Mouse (Mus musculus) limb, embryonic 14.5 days (tissue): ENCODE measurements at regions not wholly inside any gene's neighbourhood (a gene's known extent, or its start where the extent isn't known, plus 50 kb on each side); places are given as distances from the start of the nearest gene placed in this dataset.

Experiments used
- ATAC-seq: fragments of 200-750 bp; cut with Nextera tagmentation; 2 replicates; pipeline ENCODE4 v1.8.0; 2017; ENCODE audit warnings: low read depth, moderate number of reproducible peaks, moderate TSS enrichment; ENCODE audit not compliant: low FRiP score
- DNase-seq: peaks from one replicate; pipeline ENCODE4 v3.0.0-alpha.2; 2015; ENCODE audit warnings: low spot score
- H3K27ac ChIP-seq: fragments of 300-500 bp; sonication (generic); replicated peaks from 2 replicates; pipeline ENCODE4 v1.5.1; 2014; ENCODE audit warnings: low read depth, mild to moderate bottlenecking, low read length, moderate library complexity, mixed read lengths
- H3K27me3 ChIP-seq: fragments of 300-500 bp; sonication (generic); 2 replicates; pipeline ENCODE4 v1.6.1; 2014; ENCODE audit warnings: low read length, mixed read lengths; ENCODE audit not compliant: control insufficient read depth, insufficient read depth
- H3K36me3 ChIP-seq: fragments of 300-500 bp; sonication (generic); 2 replicates; pipeline ENCODE4 v1.6.1; 2014; ENCODE audit warnings: mild to moderate bottlenecking, low read length, moderate library complexity, mixed read lengths; ENCODE audit not compliant: control insufficient read depth, insufficient read depth
- H3K4me1 ChIP-seq: fragments of 300-500 bp; sonication (generic); 2 replicates; pipeline ENCODE4 v1.6.1; 2014; ENCODE audit warnings: antibody characterized with exemption, low read length, mixed read lengths; ENCODE audit not compliant: control insufficient read depth, insufficient read depth
- H3K4me2 ChIP-seq: fragments of 300-500 bp; sonication (generic); replicated peaks from 2 replicates; pipeline ENCODE4 v1.6.1; 2014; ENCODE audit warnings: low read depth, mild to moderate bottlenecking, low read length, moderate library complexity; ENCODE audit not compliant: severe bottlenecking
- H3K4me3 ChIP-seq: fragments of 300-500 bp; sonication (generic); replicated peaks from 2 replicates; pipeline ENCODE4 v1.5.1; 2014; ENCODE audit warnings: low read length
- H3K9ac ChIP-seq: fragments of 300-500 bp; sonication (generic); 2 replicates; pipeline ENCODE4 v1.6.1; 2014; ENCODE audit warnings: mild to moderate bottlenecking, low read depth, low read length, moderate library complexity; ENCODE audit not compliant: severe bottlenecking
- H3K9me3 ChIP-seq: fragments of 300-500 bp; sonication (generic); 2 replicates; pipeline ENCODE4 v1.6.1; 2016; ENCODE audit warnings: low read length; ENCODE audit not compliant: control insufficient read depth
- POLR2A ChIP-seq: fragments of 200-500 bp; IDR thresholded peaks from 2 replicates; pipeline ENCODE4 v1.8.0; 2012; ENCODE audit warnings: inconsistent platforms, mild to moderate bottlenecking, moderate library complexity, borderline replicate concordance; ENCODE audit not compliant: insufficient read depth, insufficient read length; ENCODE audit errors: extremely low read depth
- WGBS: fragments of 180-500 bp; shearing (Covaris S2); extraction: QIAGEN DNeasy Blood & Tissue Kit; methylation state at CpG from one replicate; pipeline ENCODE4 v1.1.7; 2014; 5-methylcytosine and 5-hydroxymethylcytosine counted together

DNA sequence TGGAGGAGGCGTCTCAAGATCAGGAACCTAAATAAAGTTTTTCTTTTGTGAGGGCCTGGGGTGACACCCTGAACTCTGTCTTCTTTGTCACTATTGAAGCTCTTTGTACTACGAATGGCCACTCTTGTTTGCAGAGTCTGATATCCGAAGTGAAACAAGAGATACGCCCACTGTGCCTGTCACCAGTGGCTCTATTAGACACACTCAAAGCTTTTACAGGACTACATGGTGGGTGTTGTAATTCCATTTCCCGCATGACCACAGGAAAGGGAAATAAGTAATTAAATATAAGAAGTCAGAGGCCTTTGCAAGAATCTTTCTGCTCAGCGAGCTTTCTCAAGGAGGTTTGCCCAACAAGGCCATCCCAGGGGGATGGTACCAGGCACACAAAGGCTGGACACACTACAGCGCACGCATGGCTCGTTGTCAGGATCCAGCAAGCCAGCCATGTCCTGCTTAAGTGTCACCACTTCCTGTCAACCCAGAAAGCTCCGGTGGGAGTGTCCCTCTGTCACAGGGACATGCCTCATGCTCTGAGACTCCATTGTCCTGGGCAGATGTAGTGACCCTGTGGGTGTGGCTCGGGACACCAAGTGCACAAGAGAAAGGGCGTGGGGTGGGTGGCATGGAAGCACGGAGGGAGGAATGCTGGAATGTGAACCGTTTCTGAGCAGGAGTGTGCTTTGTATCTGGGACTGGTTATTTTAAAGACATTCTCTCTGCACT, 434.0 kb downstream of the Irx1 start:
- Histone ChIP-seq H3K36me3 (no peaks in the 10 kb centered on the region), H3K9me3 (no peaks in the 10 kb centered on the region), H3K4me1 (no peaks in the 10 kb centered on the region), H3K4me3 (no peak overlapping the region), H3K27me3 (no peaks in the 10 kb centered on the region), H3K27ac (no peak overlapping the region), H3K9ac (no peak overlapping the region), H3K4me2 (no peak overlapping the region)
- DNase-seq (no peak), ATAC-seq (no peak)
- WGBS: 63% methylated on average over 14 of the region's 14 CpGs
- no peak for TF ChIP-seq POLR2A

DNA sequence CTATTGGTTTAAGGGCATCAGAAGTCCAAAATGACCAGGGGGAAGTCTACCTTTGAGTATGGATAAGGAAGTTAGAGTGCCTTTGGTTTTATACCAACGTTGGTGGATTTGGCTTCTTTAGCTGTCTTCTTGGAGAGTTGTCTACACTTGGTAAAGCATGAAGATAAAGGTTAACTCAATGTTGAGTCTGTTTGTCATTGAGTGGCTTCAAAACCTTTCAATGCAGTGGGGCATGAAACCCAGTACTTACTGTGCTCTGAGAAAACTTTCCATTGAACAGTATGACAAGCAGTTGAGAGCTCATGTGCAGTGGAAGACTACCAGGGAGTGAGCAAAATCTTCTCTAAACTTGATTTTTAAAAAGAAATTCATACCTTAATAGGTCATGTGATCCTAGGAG, 445.7 kb downstream of the Irx1 start:
- TF ChIP-seq POLR2A: no peak
- H3K4me2 ChIP-seq: no peak overlapping the region
- H3K9ac ChIP-seq: no peak overlapping the region
- no peak overlapping the region for H3K27ac ChIP-seq
- no peak overlapping the region for H3K4me3 ChIP-seq
- no peak for ATAC-seq
- DNase-seq: no peak
- H3K27me3 ChIP-seq: no peaks in the 10 kb centered on the region
- no peaks in the 10 kb centered on the region for H3K9me3 ChIP-seq
- H3K4me1 ChIP-seq: no peaks in the 10 kb centered on the region
- H3K36me3 ChIP-seq: no peaks in the 10 kb centered on the region
- WGBS: 89% methylated on average over 1 of the region's 1 CpGs

DNA sequence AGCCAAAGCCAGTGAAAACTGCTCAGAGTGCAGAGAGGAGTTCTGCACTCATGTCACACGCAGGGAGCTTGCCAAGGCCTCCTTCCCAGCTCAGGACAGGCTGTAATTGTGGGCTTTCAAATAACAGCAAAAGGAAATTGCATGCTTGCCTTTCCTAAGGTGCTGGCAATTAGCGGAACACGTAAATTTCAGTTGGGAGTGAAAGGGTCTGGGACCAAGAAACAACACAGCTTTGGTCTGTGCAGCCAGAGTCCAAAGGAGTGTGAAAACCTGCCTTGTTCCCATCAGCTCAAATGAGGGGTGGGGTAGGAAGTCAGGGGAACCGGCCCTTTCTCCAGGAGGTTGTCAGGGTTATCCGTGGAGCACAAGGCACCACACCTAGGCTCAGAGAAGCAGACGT, 450.3 kb downstream of the Irx1 start:
- Histone ChIP-seq H3K27ac (0 out of 2 replicates have a peak overlapping the region, but pooled peaks have one; percentile 21), H3K27me3 (no peaks in the 10 kb centered on the region), H3K4me3 (no peak overlapping the region), H3K9me3 (no peaks in the 10 kb centered on the region), H3K36me3 (no peaks in the 10 kb centered on the region), H3K4me2 (no peak overlapping the region), H3K9ac (no peak overlapping the region), H3K4me1 (no peaks in the 10 kb centered on the region)
- WGBS: 27% methylated on average over 6 of the region's 6 CpGs
- ATAC-seq: peak; percentile 63
- peak; percentile 29 for DNase-seq
- no peak for TF ChIP-seq POLR2A

DNA sequence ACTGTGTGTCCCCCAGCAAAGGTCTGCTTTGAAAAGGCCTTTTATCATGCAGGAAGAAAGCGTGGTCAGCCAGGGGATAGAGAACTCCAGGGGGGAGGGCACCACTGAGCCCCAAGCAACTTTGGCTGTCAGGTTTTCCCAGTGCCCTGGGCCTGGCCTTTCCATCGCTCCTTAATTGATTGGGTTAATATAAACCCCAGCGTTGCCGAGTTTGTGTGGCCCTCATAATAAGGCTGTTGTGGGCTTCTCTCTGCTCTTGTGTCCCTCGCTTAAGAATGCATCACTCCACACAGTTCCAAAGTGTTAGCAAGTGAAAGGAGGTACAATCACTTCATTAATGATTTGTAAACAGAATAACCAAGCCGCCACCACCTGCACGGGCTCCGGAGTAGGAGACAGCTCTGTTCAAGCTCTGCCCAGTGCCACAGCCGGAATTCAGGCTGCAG, 455.5 kb downstream of the Irx1 start:
- Histone ChIP-seq H3K4me3 (no peak overlapping the region), H3K4me1 (peaks cover 7% of the 10 kb centered on the region), H3K4me2 (peak overlapping the region; percentile 11; the same call in 1 of the 2 replicates), H3K36me3 (no peaks in the 10 kb centered on the region), H3K27me3 (no peaks in the 10 kb centered on the region), H3K9me3 (no peaks in the 10 kb centered on the region), H3K9ac (no peak overlapping the region), H3K27ac (no peak overlapping the region)
- ATAC-seq (no peak), DNase-seq (no peak)
- no peak for TF ChIP-seq POLR2A
- 19% methylated on average over 9 of the region's 9 CpGs for WGBS

DNA sequence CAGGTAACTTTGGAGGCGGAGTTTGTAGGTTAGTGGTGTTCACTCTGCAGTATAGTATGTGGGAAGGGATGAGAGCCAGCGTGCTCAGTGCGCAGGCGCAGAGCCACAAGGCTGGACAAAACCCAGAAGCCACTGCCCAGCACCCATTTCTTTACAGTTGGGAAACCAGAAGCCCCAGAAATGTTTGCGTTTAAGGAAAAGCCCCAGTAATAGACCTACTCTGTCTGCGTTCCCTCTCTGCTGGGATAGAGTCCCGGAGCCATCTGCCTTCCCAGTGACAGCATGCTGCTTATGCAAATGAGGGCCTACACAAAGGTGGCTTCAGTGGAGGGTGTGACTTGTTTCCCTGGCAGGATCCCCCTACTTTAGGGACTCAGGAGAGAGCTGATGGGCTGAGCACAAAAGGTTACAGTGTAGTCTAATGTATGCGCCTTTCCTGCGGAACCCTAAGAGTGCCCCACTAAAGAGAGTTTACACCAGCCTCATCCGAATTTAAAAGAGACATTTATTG, 456.0 kb downstream of the Irx1 start:
- Histone ChIP-seq H3K4me2 (peak overlapping the region; percentile 11; the same call in 1 of the 2 replicates), H3K27ac (no peak overlapping the region), H3K9me3 (no peaks in the 10 kb centered on the region), H3K9ac (no peak overlapping the region), H3K36me3 (no peaks in the 10 kb centered on the region), H3K4me1 (peaks cover 7% of the 10 kb centered on the region), H3K27me3 (no peaks in the 10 kb centered on the region), H3K4me3 (no peak overlapping the region)
- peak; percentile 47; the same call in 1 of the 2 replicates for ATAC-seq
- DNase-seq: no peak
- no peak for TF ChIP-seq POLR2A
- 27% methylated on average over 10 of the region's 10 CpGs for WGBS

DNA sequence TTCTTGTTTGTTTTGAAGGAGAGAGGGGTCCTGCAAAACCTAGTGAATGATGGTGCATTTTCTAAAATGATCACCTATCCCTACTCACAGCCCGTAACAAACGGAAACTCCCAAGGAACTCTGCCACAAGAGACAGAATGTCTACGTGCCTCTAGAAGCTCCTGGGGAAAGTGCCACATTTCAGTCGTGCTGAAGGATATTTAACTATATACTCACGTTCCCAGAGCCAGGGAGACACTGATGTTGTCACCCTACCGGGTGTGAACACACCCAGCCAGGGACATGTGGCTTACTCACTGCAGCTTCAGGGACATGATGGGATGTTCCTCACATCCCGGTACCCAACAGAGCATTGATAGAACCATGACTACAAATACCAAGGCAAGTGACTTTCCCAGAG, 456.7 kb downstream of the Irx1 start:
- DNase-seq (no peak), ATAC-seq (no peak)
- Histone ChIP-seq H3K9me3 (no peaks in the 10 kb centered on the region), H3K4me3 (no peak overlapping the region), H3K9ac (no peak overlapping the region), H3K4me1 (peaks cover 7% of the 10 kb centered on the region), H3K4me2 (no peak overlapping the region), H3K27ac (no peak overlapping the region), H3K27me3 (no peaks in the 10 kb centered on the region), H3K36me3 (no peaks in the 10 kb centered on the region)
- TF ChIP-seq POLR2A: no peak
- 30% methylated on average over 7 of the region's 7 CpGs for WGBS
